Mouse (Mus musculus): ENCODE results near the gene Lrig1.

GRCm38 (mm10) chr6:94705931-94706330 is 6.0 kb upstream of the Lrig1 start:
- TF ChIP-seq CTCF (IDR thresholded peaks at IDR 0.05 in 2 of 3, conservative IDR thresholded peaks at IDR 0.05 in 1 of 3; ENCODE audit: control insufficient read depth in 1 of 3, insufficient read depth in 1 of 3, low read depth in 2 of 3, low read length in 3 of 3, poor library complexity in 1 of 3, severe bottlenecking in 1 of 3) (no peak), ELF1 (IDR thresholded peaks at IDR 0.05; ENCODE audit: low read depth, low read length) (no peak), CHD1 (IDR thresholded peaks at IDR 0.05; ENCODE audit: low read depth, low read length) (no peak), USF1 (IDR thresholded peaks at IDR 0.05; ENCODE audit: low read depth, low read length) (no peak), EP300 (IDR thresholded peaks at IDR 0.05; ENCODE audit: low read depth in 1 of 2, low read length in 2 of 2) (no peak), ZNF384 (IDR thresholded peaks at IDR 0.05; ENCODE audit: low read depth, low read length) (no peak)
